Mouse (Mus musculus): ENCODE measurements around the gene Sema5a.

Gene Sema5a

DNA sequence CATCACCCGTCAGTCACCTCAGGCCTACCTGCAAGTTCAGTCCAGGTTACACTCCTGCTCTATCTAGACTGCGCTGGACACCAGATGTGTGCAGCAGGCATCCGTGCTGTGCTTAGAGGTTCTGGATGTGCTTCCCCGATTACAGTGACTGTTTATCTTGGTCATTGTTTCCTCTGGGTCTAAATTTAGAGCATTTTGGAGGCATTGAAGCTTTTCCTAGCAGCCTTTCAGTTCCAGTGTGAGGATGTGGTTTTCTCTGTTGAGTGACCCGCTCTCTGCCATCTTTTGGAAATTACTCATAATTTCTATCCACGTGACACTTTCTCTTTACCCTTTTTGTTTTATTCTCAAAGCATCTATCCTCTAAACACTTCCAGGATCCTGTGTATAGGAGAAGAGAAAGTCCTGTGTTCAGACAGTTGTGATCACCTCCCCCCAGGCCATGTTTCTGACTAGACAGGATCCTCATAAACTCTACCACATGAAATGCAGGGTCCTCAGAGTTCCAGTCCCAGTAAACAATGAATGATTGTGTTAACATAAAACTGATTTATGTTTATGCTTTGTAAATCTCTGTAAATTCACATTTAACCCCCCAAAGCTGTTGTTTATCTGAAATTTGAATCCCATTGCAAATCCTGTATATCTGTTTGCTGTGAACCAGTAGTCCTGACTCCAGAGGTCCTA is 62.1 kb downstream of the Sema5a start:
- no peak for DNase-seq (ENCODE audit: low spot score in 2 of 2)

DNA sequence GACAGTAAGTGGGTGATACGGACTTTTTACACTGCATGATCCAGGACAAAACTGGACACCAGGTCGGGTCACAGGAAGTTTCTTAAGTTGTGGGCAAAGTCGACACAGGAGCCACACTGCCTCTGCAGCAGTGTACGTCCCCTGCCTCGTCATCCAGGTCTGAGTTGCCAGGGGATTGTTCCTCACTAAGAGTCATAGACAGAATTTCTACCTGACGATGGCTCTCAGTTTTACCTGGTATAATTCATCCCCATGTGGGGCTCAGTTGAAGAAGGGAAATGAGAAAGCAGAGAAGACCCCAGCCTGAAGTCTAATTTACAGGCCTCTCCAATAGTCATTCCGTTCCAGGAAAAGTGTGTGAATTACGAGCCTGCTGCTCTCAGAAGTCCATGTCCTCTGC is 66.2 kb downstream of the Sema5a start:
- DNase-seq (ENCODE audit: low spot score in 2 of 2), result no peak

DNA sequence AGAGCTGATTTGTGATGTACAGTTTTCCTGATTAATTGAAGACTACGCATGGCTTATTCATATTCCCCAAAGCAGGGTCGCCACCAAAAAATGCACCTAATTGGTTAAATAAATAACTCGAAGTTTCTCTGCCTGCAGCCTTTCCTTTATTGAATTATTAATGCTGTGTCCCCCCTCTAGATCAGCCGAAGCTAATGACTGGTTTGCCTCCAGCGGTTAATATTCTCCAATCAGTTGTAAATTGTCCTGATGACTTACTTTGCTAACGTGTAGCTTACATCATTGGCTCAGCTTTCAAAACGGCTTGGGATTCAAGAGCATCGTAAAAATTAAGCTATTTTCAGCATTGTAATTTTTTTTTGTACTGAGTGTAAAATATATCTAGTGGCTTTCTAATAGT is 66.7 kb downstream of the Sema5a start:
- DNase-seq (ENCODE audit: low spot score in 2 of 2), result no peak

DNA sequence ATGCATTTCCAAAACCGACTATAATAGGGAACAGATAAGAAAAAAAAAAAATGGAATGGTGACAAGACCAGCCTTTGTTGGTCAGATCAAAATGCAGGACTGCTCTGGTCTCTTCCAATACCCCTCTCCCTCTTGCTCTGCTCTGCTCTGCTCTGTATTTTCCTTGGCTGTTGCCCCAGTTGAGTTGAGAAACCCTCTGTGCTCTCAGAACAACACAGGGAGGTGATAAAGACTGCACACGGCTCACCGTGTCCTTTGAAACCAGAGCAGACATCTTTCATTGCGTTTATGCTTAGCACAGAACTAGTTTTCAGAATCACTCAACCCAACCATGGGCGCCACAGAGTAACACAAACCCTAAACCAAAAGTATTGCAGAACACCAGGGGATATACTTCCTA is 72.5 kb downstream of the Sema5a start:
- no peak for DNase-seq (ENCODE audit: low spot score in 2 of 2)

DNA sequence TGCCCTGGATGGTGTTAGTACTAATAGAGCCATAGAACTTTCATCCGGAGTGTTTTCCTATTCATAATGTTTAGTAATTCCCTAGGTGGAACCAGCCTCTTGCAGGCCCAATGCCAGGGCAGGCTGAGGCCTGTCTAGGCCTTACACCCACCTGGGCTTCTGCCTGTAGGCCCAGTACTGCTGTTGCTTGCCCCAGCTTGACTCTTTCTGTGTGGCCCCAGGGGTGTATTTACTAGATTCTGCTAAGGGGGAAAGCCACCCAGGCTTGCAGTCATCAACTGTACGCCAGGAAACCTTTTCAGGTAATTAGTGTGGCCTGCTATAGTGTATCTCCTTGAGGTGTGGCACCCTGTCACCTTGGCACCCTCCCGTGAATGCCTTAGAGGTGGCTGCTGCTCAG is 76.1 kb downstream of the Sema5a start:
- DNase-seq (ENCODE audit: low spot score in 2 of 2), result no peak

DNA sequence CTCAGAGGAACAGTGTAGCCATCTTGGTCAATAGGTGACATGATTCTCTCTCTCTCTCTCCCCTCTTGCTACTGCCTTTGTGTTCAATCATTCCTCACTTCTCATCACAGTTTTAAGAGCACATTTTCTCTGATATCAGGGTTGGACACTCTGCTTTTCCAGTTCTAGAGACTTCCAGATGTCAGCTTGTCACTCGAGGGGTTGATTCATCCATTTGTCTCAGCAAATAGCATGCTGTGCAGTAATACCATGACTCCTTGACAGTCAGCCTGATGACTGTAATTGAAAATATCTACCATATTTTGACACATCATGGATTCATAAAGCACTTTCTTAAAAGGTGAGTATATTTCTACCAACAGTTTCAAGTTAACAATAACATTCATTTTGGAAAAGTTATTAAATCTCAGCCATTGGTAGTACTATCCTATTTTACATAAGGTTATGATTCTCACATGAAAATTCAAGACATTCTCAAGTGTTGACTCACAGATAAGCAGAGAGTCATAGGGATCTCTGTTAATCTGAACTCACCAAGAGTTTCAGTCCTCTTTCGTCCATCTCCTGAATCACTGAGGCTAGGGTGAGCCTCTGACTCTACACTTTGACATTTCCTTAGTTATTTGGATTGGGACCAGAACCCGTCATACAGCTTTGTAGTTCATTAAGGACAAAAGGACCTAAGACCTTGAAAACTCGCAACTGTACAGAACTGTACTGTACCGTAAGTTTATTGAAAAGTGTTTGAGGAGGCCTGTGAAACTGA is 78.0 kb downstream of the Sema5a start:
- DNase-seq (ENCODE audit: low spot score in 2 of 2), result no peak

DNA sequence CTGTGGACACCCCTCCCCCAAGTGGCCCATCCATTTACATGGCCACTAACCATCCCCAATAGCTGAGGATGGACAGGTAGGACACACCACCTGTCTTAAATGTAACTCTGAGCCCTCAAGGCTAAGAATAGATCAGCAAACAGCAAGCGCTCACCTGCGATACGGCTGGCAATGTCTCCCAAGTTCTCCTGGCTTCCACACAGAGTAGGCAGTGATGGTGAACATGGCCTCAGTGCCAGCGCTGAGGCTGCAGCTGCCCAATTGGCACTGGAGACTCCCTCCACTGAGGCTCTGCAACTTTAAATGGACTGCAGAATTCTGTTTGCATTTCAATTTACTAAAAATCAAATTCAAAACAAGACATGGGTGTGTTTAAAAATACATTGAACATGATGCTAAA is 78.6 kb downstream of the Sema5a start:
- no peak for DNase-seq (ENCODE audit: low spot score in 2 of 2)

DNA sequence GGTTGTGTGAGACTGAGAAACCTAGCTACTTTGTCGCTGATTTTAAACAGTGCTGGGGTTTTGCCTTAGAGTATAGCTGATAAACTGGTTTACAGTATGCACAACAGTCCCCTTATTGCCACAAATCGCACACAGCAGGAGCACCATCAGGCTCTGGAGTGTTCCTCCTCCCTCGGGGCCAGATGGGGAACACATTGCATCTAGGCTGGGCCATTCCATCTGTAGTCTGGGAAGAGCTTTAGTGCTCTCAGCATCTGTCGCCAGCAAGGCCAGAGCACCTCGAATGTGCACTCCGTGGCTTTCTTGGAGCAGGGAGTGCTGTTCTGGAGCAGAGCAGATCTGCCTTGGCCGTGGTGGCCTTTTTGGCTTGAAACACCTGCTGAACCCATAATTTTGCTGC is 79.5 kb downstream of the Sema5a start:
- DNase-seq (ENCODE audit: low spot score in 2 of 2), result no peak

DNA sequence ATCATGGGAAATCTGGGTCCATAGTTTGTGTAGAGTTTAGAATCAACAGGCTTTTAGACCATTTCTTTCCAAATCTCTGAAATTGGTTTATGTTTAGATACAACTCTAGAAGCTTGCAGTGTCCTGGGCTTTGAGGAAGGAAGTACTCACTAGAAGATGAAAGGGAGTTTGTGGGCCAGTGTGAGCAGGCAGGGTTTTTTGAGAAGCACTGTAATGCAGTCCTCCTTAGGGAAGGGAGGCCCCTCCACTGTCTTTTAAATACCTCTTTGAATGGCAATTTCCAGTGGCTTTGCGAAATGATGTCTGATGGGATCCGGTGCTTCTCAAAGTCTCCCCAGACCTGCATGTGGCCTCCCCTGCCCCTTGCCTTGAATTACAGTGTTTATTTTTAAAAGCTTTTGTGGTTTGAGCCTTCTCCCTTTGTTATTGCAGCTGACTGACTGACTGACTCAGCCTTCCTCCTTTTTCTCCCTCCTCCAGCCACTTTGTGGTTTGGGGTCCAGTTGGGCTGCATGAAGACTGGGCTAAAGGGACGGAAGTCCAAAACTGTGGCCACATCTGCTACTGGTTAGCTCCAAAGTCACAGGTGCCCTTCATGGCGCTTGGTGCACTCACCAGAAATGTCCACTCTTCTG is 83.9 kb downstream of the Sema5a start:
- DNase-seq (ENCODE audit: low spot score in 2 of 2), result no peak

DNA sequence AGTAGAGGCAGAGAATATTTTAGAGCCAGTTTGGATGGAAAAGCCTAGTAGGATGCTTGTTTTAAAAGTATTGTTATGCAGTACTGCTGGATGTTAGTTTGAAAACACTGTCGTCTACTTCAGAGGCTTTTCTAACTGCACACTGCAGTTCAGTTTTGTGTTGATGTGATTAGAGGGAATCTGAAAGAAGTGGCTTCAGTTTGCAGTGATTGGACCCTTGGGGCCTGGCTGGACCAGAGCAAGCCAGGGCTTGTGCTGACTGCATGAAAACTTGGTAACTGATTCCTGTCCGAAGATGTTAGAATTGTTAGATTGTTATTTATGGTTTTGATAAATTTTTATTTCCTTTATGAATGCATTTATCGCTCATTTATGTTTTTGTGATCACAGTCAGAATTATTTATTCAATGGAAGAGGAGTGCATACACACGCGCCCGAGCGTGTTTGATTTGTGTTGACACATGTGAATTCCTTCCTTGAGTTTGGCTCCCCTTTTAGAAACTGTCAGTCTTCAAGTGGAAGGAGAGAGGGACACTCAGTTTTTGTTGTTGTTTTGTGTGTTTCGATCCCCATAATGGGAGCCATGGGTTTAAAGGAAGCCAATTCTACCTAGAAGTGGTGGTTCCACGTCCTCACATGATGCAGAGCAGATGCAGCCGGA is 85.2 kb downstream of the Sema5a start:
- DNase-seq (ENCODE audit: low spot score in 2 of 2), result no peak

DNA sequence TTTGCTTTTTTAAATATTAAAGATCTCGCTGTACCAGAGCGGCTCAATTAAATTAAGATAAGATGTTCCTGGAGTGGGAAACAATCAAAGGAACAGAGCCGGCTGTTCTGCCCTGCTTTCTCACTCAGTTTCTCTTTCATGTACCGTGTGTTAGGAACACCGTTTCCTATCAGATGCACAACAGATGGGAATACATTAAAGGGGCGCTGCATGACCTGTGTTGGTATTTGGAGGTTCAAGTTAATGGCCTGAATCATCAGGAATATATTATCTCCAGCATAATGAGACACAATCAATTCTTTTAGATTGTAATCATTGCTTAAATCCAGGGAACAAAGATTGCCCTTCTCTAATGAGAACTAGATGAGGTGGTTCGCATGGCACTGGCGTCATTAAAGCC is 85.8 kb downstream of the Sema5a start:
- DNase-seq (ENCODE audit: low spot score in 2 of 2), result no peak

DNA sequence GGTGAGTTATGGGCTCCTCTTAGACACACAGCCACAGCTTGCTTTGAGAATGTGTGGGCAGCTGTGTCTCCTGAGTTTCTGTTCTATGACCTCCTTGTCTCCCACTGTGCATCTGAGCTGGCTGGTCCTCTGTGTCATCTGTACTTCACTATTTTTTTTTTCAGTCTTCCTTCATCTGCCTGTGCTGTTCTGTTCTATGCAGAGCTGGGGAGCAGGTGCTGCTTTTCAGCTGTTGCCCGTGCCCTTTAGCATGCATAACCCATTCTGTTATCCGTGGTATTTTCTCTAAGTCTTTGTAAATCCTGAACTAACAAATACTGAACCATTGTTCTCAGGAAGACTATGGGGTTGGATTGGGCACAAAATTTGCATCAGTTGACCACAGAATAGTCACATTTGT is 86.4 kb downstream of the Sema5a start:
- no peak for DNase-seq (ENCODE audit: low spot score in 2 of 2)

DNA sequence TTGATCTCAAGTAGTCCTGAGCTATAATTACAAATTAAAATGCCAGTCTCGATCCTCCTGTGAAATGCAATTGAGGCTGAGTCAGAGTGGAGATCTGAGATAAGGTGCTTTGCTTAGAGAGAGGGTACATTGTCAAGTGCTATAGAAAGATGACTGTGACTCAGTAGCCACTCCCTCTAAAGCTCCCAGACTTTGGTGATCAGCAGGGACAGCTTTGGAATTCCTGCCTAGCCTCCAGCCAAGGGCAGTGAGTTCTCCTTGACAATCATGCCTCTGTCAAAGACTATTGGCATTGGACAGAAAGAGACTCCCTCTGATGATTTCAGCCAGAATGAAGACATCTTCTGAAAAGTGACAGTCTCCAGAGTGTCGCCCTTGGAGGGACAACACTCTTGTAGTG is 88.8 kb downstream of the Sema5a start:
- no peak for DNase-seq (ENCODE audit: low spot score in 2 of 2)

DNA sequence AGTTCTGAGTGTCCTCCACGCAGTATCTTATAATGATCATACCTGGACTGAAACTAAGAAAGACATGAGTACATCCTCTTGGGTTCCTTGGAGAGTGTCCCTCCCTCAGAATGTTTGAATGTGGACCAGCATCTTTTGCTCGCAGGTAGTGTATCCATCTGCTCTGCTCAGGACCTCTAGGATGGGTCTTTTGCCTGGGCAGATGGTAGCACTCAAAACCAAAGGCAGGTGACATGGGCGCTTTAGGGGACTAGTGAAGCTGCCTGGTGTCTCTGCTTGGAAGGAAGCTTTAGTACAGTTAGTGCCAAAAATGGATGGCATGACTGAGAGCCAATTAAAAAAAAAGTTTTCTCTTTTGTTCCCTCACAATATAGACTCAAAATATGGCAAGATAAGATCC is 93.2 kb downstream of the Sema5a start:
- no peak for DNase-seq (ENCODE audit: low spot score in 2 of 2)

DNA sequence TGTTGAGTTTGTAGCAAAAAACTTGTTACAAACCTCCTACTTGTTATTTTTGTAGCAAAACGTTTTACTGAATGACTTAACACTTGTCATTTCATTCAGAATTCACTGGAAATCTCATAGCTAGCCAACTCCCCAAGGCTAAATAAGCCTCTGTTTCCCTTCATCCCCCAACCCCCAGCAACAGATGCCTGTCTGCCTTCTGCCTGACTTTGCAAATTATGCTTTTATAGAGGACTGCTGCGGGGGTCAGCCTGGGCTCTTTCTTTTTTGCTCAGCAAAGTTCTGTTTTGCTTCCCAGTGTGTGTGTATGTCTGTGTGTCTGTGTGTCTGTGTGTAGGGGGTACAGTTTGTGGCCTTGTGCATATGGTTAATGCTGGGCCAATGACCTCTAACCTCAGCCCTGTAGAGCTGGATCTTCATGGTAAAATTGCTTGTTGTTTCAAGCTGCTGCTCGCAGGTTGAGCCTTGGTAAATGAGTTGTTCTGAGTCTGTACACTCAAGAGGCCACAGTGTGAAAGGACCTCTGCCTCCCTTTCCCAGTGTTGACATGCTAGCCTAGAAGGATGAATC is 94.2 kb downstream of the Sema5a start:
- no peak for DNase-seq (ENCODE audit: low spot score in 2 of 2)

DNA sequence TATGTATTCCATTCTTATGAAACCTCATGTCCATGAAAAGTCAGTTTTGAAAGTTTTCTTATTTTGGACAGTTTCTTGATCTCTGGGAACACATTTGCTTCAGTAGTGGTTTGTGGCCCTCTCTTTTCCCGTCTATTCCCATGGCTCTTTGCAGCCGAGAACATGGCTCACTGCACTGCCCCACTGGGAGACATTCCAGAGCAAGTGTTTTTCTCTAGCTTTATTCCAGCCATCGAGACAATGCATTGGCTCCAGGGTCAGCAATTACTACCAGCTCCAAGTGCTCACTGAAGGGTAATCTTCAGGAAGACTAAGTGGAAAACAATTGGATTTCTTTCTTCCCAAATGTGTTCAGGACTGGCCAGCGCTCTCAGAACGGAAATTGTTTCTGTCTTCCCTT is 94.8 kb downstream of the Sema5a start:
- no peak for DNase-seq (ENCODE audit: low spot score in 2 of 2)

DNA sequence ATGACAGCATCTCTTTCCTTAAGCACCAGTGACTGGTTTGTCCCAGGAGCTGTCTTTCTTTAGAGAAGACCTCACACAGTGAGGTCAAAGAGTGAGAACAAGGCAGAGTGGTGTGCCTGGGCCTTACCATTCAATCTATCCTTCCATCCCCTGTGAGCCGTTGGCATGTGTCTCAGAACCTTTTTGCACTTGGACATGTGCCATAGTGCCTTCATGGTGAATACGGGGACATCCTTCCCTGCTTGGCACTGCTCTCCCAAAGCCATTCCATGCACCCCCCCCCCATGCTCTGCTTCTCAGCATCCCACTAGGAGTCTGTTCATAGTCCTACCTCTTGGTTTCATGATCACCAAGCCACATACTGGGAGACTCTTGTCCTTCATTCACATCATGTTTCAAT is 96.8 kb downstream of the Sema5a start:
- DNase-seq (ENCODE audit: low spot score in 2 of 2), result no peak

DNA sequence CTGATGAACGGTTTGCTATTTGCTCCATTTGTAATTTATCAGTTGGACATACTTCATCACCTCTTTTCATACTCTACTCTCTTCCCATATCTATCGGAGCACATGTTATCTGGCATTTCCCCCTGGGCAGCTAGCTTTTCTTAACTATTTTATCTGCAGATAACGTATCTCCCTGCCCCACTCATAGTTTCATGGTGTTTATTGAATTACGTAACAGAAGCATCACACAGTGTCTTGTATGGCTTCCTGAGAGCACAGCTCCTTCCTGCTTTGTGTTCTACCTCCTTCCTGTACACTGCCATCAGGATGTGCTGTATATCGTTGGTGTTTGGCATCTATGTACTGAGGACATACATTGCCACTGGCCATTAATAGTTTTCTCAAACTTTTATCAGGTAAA is 98.9 kb downstream of the Sema5a start:
- no peak for DNase-seq (ENCODE audit: low spot score in 2 of 2)

DNA sequence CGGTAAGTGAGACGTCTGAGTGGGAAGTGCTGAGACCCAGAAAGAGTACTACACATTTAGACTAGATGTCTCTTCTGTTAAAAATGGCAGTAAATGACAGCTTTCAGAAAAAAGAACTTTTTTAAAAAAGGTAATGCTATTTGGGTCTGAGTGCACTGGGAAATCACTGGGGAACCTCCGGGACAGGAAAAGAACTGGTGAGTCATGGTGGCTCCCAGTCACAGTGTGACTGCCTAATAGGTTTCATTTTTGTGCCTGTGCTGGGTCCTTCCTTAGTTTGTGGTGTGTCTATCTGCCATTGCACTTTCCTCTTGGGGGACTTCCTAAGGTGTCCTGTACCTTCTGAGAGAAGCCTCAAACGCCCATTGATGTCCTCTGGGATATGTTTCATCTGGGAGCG is 102.7 kb downstream of the Sema5a start:
- DNase-seq (ENCODE audit: low spot score in 2 of 2), result no peak

DNA sequence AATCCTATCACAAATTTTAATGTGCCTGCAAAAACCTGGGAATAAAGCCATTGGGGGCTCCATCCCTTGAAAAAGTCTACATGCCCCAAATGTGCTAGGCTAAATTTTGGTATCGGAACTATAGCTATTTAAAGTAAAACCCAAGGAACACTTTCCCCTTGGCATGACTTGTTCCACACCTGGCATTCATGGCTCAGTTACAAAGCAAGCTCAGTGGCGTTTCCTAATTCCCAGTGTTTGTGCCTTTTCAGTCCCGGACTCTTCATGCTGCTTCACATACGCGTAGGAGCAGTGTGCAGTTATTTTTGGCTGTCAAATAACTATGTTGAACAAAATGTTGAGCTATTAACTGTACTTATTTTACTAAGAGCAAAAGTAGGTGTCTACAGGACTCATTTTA is 104.7 kb downstream of the Sema5a start:
- DNase-seq (ENCODE audit: low spot score in 2 of 2), result no peak

DNA sequence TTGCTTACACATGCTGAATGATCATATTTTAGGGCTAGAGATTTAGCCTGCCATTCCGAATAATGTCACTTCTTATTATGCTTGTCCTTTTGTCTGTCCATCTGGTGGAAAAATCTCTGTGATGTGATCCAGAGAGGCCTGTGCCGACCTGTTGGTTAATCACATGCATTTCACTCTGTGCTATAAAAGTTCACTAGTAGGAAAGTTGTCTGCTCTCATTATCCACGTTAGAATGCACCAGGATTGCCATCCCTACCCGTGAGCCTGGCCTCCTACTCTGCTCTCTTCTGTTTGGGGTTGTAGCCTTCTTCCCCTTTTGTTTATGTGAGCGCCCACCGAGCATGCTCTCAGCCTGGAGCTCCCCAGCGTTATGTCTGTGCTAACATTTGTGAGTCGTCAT is 108.4 kb downstream of the Sema5a start:
- DNase-seq (ENCODE audit: low spot score in 2 of 2), result no peak

DNA sequence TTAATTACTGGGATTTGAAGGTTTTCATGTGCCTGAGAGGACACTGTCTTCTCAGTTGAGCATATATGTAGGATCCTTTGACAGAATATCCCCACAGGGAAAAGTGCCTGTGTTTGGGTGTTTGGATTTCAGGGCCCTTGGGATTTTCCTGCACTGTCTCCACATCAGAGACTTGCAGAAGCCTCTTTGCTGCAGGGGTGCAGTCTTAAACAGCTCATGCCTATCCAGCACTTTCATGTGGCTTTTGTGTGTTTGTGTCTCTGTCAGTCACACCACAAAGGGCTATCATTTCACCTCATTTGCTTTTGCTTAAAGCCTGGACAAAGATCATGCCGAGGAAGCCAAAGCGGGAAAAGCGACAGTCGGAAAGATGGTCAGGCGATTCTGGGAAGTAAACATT is 108.9 kb downstream of the Sema5a start:
- DNase-seq (ENCODE audit: low spot score in 2 of 2), result no peak
